Mouse (Mus musculus) lung, postnatal 14 days (tissue): ENCODE results near the gene Vmn2r18.
A peak's percentile ranks its signal among the peaks of the same experiment; 100 is the strongest.

Experiments
- DNase-seq: peaks from one replicate; pipeline ENCODE4 v3.0.0; 2021

Vmn2r18 gene

GRCm38 (mm10) chr5:151605921-151606320 is at the start of gene Vmn2r18:
Gene Vmn2r18 (minus strand): TSS chr5:151606021.
- DNase-seq: no peak

- no peak for DNase-seq
Measured at GRCm38 (mm10) chr5:151651411-151651784, 45.6 kb upstream of the Vmn2r18 start.

- DNase-seq: peak; percentile 97
Measured at GRCm38 (mm10) chr5:151650700-151651410, 45.0 kb upstream of the Vmn2r18 start, which contains the start of gene Rfc3. Gene Rfc3 (minus strand): TSS chr5:151651242.

- DNase-seq: no peak
Measured at GRCm38 (mm10) chr5:151644845-151645244, 39.0 kb upstream of the Vmn2r18 start.

GRCm38 (mm10) chr5:151642867-151643266 is 37.0 kb upstream of the Vmn2r18 start:
- DNase-seq: no peak

- no peak for DNase-seq
Measured at GRCm38 (mm10) chr5:151642102-151642501, 36.3 kb upstream of the Vmn2r18 start.

- no peak for DNase-seq
Measured at GRCm38 (mm10) chr5:151601696-151602095, 4.1 kb downstream of the Vmn2r18 start.
